Mouse (Mus musculus): ENCODE results near the gene Galntl6.

Galntl6 gene

GRCm38 (mm10) chr8:58291487-58291886 is 621.0 kb downstream of the Galntl6 start:
- Histone ChIP-seq H3K4me3 (replicated peaks; ENCODE audit: low read length) (no peak overlapping the region), H3K27me3 (ENCODE audit: insufficient read depth, low read length) (no peaks in the 10 kb centered on the region), H3K36me3 (ENCODE audit: insufficient read depth, low read length) (no peaks in the 10 kb centered on the region), H3K9me3 (ENCODE audit: low read length) (no peaks in the 10 kb centered on the region), H3K4me1 (replicated peaks; ENCODE audit: low read depth, low read length) (no peaks in the 10 kb centered on the region)
- TF ChIP-seq POU5F1 (IDR thresholded peaks at IDR 0.05; ENCODE audit: borderline replicate concordance, low read length) = no peak
- no peak for TF ChIP-seq NANOG (IDR thresholded peaks at IDR 0.05; ENCODE audit: borderline replicate concordance, low read length)
- no peak for TF ChIP-seq CTCF (conservative IDR thresholded peaks at IDR 0.05; ENCODE audit: low read length)

GRCm38 (mm10) chr8:58290080-58290479 is 622.4 kb downstream of the Galntl6 start:
- Histone ChIP-seq H3K9me3 (ENCODE audit: low read length) (no peaks in the 10 kb centered on the region), H3K27me3 (ENCODE audit: insufficient read depth, low read length) (no peaks in the 10 kb centered on the region), H3K4me1 (replicated peaks; ENCODE audit: low read depth, low read length) (no peaks in the 10 kb centered on the region), H3K4me3 (replicated peaks; ENCODE audit: low read length) (no peak overlapping the region), H3K36me3 (ENCODE audit: insufficient read depth, low read length) (no peaks in the 10 kb centered on the region)
- no peak for TF ChIP-seq CTCF (conservative IDR thresholded peaks at IDR 0.05; ENCODE audit: low read length)
- TF ChIP-seq NANOG (IDR thresholded peaks at IDR 0.05; ENCODE audit: borderline replicate concordance, low read length) = no peak

GRCm38 (mm10) chr8:58265485-58265884 is 647.0 kb downstream of the Galntl6 start:
- Histone ChIP-seq H3K4me1 (replicated peaks; ENCODE audit: low read depth, low read length) (no peaks in the 10 kb centered on the region), H3K36me3 (ENCODE audit: insufficient read depth, low read length) (no peaks in the 10 kb centered on the region), H3K4me3 (replicated peaks; ENCODE audit: low read length) (no peak overlapping the region), H3K9me3 (ENCODE audit: low read length) (no peaks in the 10 kb centered on the region), H3K27me3 (ENCODE audit: insufficient read depth, low read length) (no peaks in the 10 kb centered on the region)
- TF ChIP-seq NANOG (IDR thresholded peaks at IDR 0.05; ENCODE audit: borderline replicate concordance, low read length) (no peak), CTCF (conservative IDR thresholded peaks at IDR 0.05; ENCODE audit: low read length) (no peak)

- no peaks in the 10 kb centered on the region for H3K9me3 ChIP-seq (ENCODE audit: low read length)
- no peaks in the 10 kb centered on the region for H3K27me3 ChIP-seq (ENCODE audit: insufficient read depth, low read length)
- no peaks in the 10 kb centered on the region for H3K36me3 ChIP-seq (ENCODE audit: insufficient read depth, low read length)
- H3K4me1 ChIP-seq (replicated peaks; ENCODE audit: low read depth, low read length) = no peaks in the 10 kb centered on the region
- no peak for TF ChIP-seq POU5F1 (IDR thresholded peaks at IDR 0.05; ENCODE audit: borderline replicate concordance, low read length)
- TF ChIP-seq NANOG (IDR thresholded peaks at IDR 0.05; ENCODE audit: borderline replicate concordance, low read length) = no peak
- no peak for TF ChIP-seq CTCF (conservative IDR thresholded peaks at IDR 0.05; ENCODE audit: low read length)
- no peak overlapping the region for H3K4me3 ChIP-seq (replicated peaks; ENCODE audit: low read length)
These were observed 653.7 kb downstream of the Galntl6 start for GRCm38 (mm10) chr8:58258577-58259315.

GRCm38 (mm10) chr8:58253620-58254019 is 658.8 kb downstream of the Galntl6 start:
- TF ChIP-seq POU5F1 (IDR thresholded peaks at IDR 0.05; ENCODE audit: borderline replicate concordance, low read length) (no peak), NANOG (IDR thresholded peaks at IDR 0.05; ENCODE audit: borderline replicate concordance, low read length) (no peak), CTCF (conservative IDR thresholded peaks at IDR 0.05; ENCODE audit: low read length) (no peak)
- no peaks in the 10 kb centered on the region for H3K9me3 ChIP-seq (ENCODE audit: low read length)
- H3K4me3 ChIP-seq (replicated peaks; ENCODE audit: low read length) = no peak overlapping the region
- H3K36me3 ChIP-seq (ENCODE audit: insufficient read depth, low read length) = no peaks in the 10 kb centered on the region
- H3K4me1 ChIP-seq (replicated peaks; ENCODE audit: low read depth, low read length) = no peaks in the 10 kb centered on the region
- no peaks in the 10 kb centered on the region for H3K27me3 ChIP-seq (ENCODE audit: insufficient read depth, low read length)

GRCm38 (mm10) chr8:58244830-58245229 is 667.6 kb downstream of the Galntl6 start:
- Histone ChIP-seq H3K4me1 (replicated peaks; ENCODE audit: low read depth, low read length) (no peaks in the 10 kb centered on the region), H3K27me3 (ENCODE audit: insufficient read depth, low read length) (no peaks in the 10 kb centered on the region), H3K9me3 (ENCODE audit: low read length) (no peaks in the 10 kb centered on the region), H3K36me3 (ENCODE audit: insufficient read depth, low read length) (no peaks in the 10 kb centered on the region), H3K4me3 (replicated peaks; ENCODE audit: low read length) (no peak overlapping the region)
- no peak for TF ChIP-seq POU5F1 (IDR thresholded peaks at IDR 0.05; ENCODE audit: borderline replicate concordance, low read length)
- no peak for TF ChIP-seq NANOG (IDR thresholded peaks at IDR 0.05; ENCODE audit: borderline replicate concordance, low read length)
- TF ChIP-seq CTCF (conservative IDR thresholded peaks at IDR 0.05; ENCODE audit: low read length) = no peak

- Histone ChIP-seq H3K4me1 (replicated peaks; ENCODE audit: low read depth, low read length) (no peaks in the 10 kb centered on the region), H3K36me3 (ENCODE audit: insufficient read depth, low read length) (no peaks in the 10 kb centered on the region), H3K27me3 (ENCODE audit: insufficient read depth, low read length) (no peaks in the 10 kb centered on the region), H3K9me3 (ENCODE audit: low read length) (no peaks in the 10 kb centered on the region), H3K4me3 (replicated peaks; ENCODE audit: low read length) (no peak overlapping the region)
- TF ChIP-seq CTCF (conservative IDR thresholded peaks at IDR 0.05; ENCODE audit: low read length) = peak; percentile 44
- no peak for TF ChIP-seq NANOG (IDR thresholded peaks at IDR 0.05; ENCODE audit: borderline replicate concordance, low read length)
These were observed 678.2 kb downstream of the Galntl6 start for GRCm38 (mm10) chr8:58234220-58234619.

- Histone ChIP-seq H3K4me1 (replicated peaks; ENCODE audit: low read depth, low read length) (no peaks in the 10 kb centered on the region), H3K9me3 (ENCODE audit: low read length) (no peaks in the 10 kb centered on the region), H3K27me3 (ENCODE audit: insufficient read depth, low read length) (no peaks in the 10 kb centered on the region), H3K36me3 (ENCODE audit: insufficient read depth, low read length) (no peaks in the 10 kb centered on the region), H3K4me3 (replicated peaks; ENCODE audit: low read length) (no peak overlapping the region)
- no peak for TF ChIP-seq POU5F1 (IDR thresholded peaks at IDR 0.05; ENCODE audit: borderline replicate concordance, low read length)
- TF ChIP-seq CTCF (conservative IDR thresholded peaks at IDR 0.05; ENCODE audit: low read length) = no peak
- TF ChIP-seq NANOG (IDR thresholded peaks at IDR 0.05; ENCODE audit: borderline replicate concordance, low read length) = no peak
These were observed 683.7 kb downstream of the Galntl6 start for GRCm38 (mm10) chr8:58228725-58229124.

GRCm38 (mm10) chr8:58217885-58218284 is 694.6 kb downstream of the Galntl6 start:
- Histone ChIP-seq H3K27me3 (ENCODE audit: insufficient read depth, low read length) (0 out of 2 replicates have a peak, but pooled peaks cover 2% of the 10 kb centered on the region), H3K36me3 (ENCODE audit: insufficient read depth, low read length) (no peaks in the 10 kb centered on the region), H3K9me3 (ENCODE audit: low read length) (no peaks in the 10 kb centered on the region), H3K4me3 (replicated peaks; ENCODE audit: low read length) (no peak overlapping the region), H3K4me1 (replicated peaks; ENCODE audit: low read depth, low read length) (no peaks in the 10 kb centered on the region)
- TF ChIP-seq CTCF (conservative IDR thresholded peaks at IDR 0.05; ENCODE audit: low read length) (no peak), NANOG (IDR thresholded peaks at IDR 0.05; ENCODE audit: borderline replicate concordance, low read length) (no peak), POU5F1 (IDR thresholded peaks at IDR 0.05; ENCODE audit: borderline replicate concordance, low read length) (no peak)

All from E14TG2a.4 (cell line).